Mouse (Mus musculus) bone marrow macrophage, adult 2 months (primary cell): ENCODE results near the gene Slc35a5.

ENCODE experiments used
- CTCF ChIP-seq: IDR thresholded peaks from 2 replicates; pipeline ENCODE4 v1.5.1; 2012; ENCODE audit warnings: low read depth, mild to moderate bottlenecking, low read length, moderate library complexity
- POLR2A ChIP-seq: IDR thresholded peaks from 2 replicates; pipeline ENCODE4 v1.6.1; 2012; ENCODE audit warnings: mild to moderate bottlenecking, low read depth, low read length, borderline replicate concordance

DNA sequence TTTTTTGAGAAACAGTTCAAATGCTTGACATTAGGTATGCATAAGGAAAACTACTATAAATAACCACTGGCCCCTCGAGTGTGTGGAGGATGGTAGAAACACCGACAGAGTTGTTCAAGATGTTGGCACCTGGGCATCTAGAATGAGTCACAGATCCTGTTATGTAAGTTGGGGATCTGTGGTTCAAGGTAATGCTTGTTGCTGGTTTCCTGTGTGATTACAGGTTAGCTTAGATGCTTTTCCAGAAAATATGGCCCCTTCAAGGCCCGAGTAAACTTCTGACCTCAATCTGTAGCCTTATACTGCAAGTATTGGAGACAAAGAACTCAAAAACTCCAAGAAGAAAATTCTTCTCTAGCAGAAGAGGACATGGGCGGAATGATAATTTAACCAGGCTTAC lies 45.9 kb upstream of the Slc35a5 start:
- TF ChIP-seq POLR2A (no peak), CTCF (no peak)
